Mouse (Mus musculus) liver, embryonic 14.5 days (tissue): Measurements from ENCODE around the gene Pik3ca.

Source experiments
- CTCF ChIP-seq: IDR thresholded peaks from 2 replicates; pipeline ENCODE4 v1.5.1; 2016; ENCODE audit warnings: antibody characterized with exemption, low read depth, control low read depth
- EP300 ChIP-seq: IDR thresholded peaks from 2 replicates; pipeline ENCODE4 v1.6.1; 2016; ENCODE audit warnings: antibody characterized with exemption, low read depth

DNA sequence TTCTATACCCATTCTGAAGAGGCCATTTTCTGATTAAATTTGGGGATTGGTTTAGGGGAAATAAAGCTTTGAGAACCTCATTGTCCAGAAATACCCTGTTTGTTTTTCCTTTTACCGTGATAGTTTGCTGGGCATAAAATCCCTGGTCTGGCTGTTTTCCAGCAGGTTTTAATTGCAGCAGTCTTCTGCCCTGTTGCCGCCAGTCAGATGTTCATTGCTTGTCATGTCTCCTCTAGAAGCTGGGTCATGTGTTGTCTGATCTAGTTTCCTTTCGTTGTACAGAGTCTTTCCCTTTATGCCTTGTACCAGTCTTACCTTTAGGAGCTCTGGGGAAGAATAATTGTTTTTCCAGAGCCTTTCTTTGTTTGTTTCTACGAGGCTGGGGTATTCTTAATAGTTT, 16.9 kb downstream of the Pik3ca start:
- TF ChIP-seq CTCF (no peak), EP300 (no peak)
